Mouse (Mus musculus) heart, embryonic 16.5 days (tissue): ENCODE results near the gene Itpr1. TPM values are rescaled to one million over a fixed set of nuclear protein-coding genes. Genes with fewer than 3 reads are reported as not detected.

Source experiments
- ATAC-seq: fragments of 200-750 bp; cut with Nextera tagmentation; replicated peaks from 2 replicates; pipeline ENCODE4 v1.8.0; 2017; ENCODE audit warnings: moderate number of reproducible peaks; ENCODE audit not compliant: insufficient read depth, low FRiP score; ENCODE audit errors: extremely low read depth
- H3K27ac ChIP-seq: fragments of 300-500 bp; sonication (generic); 2 replicates; pipeline ENCODE4 v1.5.1; 2014; ENCODE audit warnings: mild to moderate bottlenecking, low read length, control low read depth, moderate library complexity
- H3K27me3 ChIP-seq: fragments of 300-500 bp; sonication (generic); 2 replicates; pipeline ENCODE4 v1.6.1; 2014; ENCODE audit warnings: low read length, mixed read lengths; ENCODE audit not compliant: control insufficient read depth, insufficient read depth
- H3K36me3 ChIP-seq: fragments of 300-500 bp; sonication (generic); 2 replicates; pipeline ENCODE4 v1.6.1; 2014; ENCODE audit not compliant: control insufficient read depth, insufficient read depth
- H3K4me1 ChIP-seq: fragments of 300-500 bp; sonication (generic); 2 replicates; pipeline ENCODE4 v1.6.1; 2014; ENCODE audit warnings: low read length, mixed read lengths; ENCODE audit not compliant: control insufficient read depth, insufficient read depth
- H3K4me2 ChIP-seq: fragments of 300-500 bp; sonication (generic); 2 replicates; pipeline ENCODE4 v1.6.1; 2014; ENCODE audit warnings: low read depth, mild to moderate bottlenecking, control low read depth, low read length
- H3K4me3 ChIP-seq: fragments of 300-500 bp; sonication (generic); 2 replicates; pipeline ENCODE4 v1.5.1; 2014; ENCODE audit warnings: mild to moderate bottlenecking, control low read depth, low read length
- H3K9ac ChIP-seq: fragments of 300-500 bp; sonication (generic); 2 replicates; pipeline ENCODE4 v1.6.1; 2014; ENCODE audit warnings: low read length, control low read depth
- H3K9me3 ChIP-seq: fragments of 300-500 bp; sonication (generic); replicated peaks from 2 replicates; pipeline ENCODE4 v1.6.1; 2016; ENCODE audit warnings: low read length; ENCODE audit not compliant: control insufficient read depth
- WGBS: fragments of 180-500 bp; shearing (Covaris S2); extraction: QIAGEN DNeasy Blood & Tissue Kit; methylation state at CpG from one replicate; pipeline ENCODE4 v1.1.7; 2014; 5-methylcytosine and 5-hydroxymethylcytosine counted together
- polyA plus RNA-seq: library from polyadenylated mRNA; unstranded; fragments of >200 nt; fragmentation: Nextera tagmentation; extraction: Ambion mirVana; gene quantifications from 2 replicates; pipeline ENCODE4 v1.2.1, GENCODE M21; 2015

The Itpr1 gene
- polyA plus RNA-seq, 1 experiment from 2014 or later, result 10.8 TPM

DNA sequence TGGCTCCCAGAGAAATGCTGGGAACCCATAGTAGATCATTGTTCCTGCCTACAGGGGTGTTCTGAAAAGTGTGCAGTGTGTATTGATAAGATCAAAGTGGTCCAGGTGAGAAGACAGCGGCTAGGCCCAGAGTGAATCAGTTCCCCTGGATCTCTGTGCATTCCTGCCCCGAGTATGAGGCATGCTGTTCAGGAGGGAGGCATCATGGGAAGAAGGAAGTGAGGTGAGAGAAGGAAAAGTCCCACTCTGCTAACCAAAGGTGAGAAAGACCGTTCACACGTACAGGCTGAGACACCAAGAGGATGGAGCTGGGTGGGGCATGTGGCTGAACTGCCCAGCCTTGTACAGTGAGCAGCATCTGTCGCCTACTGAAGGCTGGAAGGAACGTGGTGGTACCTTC, 327.5 kb downstream of the Itpr1 start:
- Histone ChIP-seq H3K9ac (no peak overlapping the region), H3K36me3 (peaks cover 4% of the 10 kb centered on the region; the same call in 1 of the 2 replicates), H3K4me1 (peaks cover 25% of the 10 kb centered on the region), H3K27me3 (no peaks in the 10 kb centered on the region), H3K27ac (no peak overlapping the region), H3K9me3 (no peaks in the 10 kb centered on the region), H3K4me3 (no peak overlapping the region), H3K4me2 (no peak overlapping the region)
- no peak for ATAC-seq
- 91% methylated on average over 6 of the region's 6 CpGs for WGBS

GRCm38 (mm10) chr6:108544917-108545316, 332.0 kb downstream of the Itpr1 start:
- H3K4me1 ChIP-seq, result peaks cover under 1% of the 10 kb centered on the region
- H3K4me2 ChIP-seq, result no peak overlapping the region
- no peaks in the 10 kb centered on the region for H3K27me3 ChIP-seq
- H3K9ac ChIP-seq, result no peak overlapping the region
- no peaks in the 10 kb centered on the region for H3K9me3 ChIP-seq
- ATAC-seq, result no peak
- 84% methylated on average over 7 of the region's 7 CpGs for WGBS
- H3K4me3 ChIP-seq, result no peak overlapping the region
- H3K27ac ChIP-seq, result no peak overlapping the region
- peaks cover 4% of the 10 kb centered on the region; the same call in 1 of the 2 replicates for H3K36me3 ChIP-seq

GRCm38 (mm10) chr6:108545464-108545863, 332.6 kb downstream of the Itpr1 start:
- H3K9me3 ChIP-seq, result no peaks in the 10 kb centered on the region
- H3K9ac ChIP-seq, result no peak overlapping the region
- 83% methylated on average over 5 of the region's 5 CpGs for WGBS
- H3K4me3 ChIP-seq, result no peak overlapping the region
- no peak overlapping the region for H3K4me2 ChIP-seq
- H3K27ac ChIP-seq, result no peak overlapping the region
- no peaks in the 10 kb centered on the region for H3K27me3 ChIP-seq
- no peak for ATAC-seq
- peaks cover 4% of the 10 kb centered on the region; the same call in 1 of the 2 replicates for H3K36me3 ChIP-seq
- H3K4me1 ChIP-seq, result no peaks in the 10 kb centered on the region

DNA sequence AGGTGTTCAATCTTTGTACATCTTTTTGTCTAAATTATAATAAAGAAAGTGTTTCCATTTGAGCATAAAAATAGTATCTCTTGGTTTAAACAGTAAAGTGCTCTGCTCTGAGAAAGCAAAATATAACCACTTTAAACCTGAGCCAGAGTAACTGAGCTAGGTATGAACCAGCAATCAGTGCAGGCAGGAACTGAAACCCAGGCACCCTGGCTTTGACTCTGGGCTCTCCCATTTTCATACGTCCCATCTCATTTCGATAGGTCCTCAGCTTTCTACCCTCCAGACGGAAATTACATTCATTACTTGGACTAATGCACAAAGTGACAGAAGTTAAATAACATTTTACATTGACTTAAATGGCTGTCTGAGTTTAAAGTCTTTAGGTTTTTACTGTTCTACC, 335.5 kb downstream of the Itpr1 start:
- H3K9ac ChIP-seq, result no peak overlapping the region

GRCm38 (mm10) chr6:108549495-108549935, 336.6 kb downstream of the Itpr1 start:
- 77% methylated on average over 6 of the region's 6 CpGs for WGBS
- no peak overlapping the region for H3K4me3 ChIP-seq
- H3K9ac ChIP-seq, result no peak overlapping the region
- H3K4me1 ChIP-seq, result no peaks in the 10 kb centered on the region
- no peaks in the 10 kb centered on the region for H3K27me3 ChIP-seq
- H3K4me2 ChIP-seq, result no peak overlapping the region
- no peak for ATAC-seq
- H3K9me3 ChIP-seq, result no peaks in the 10 kb centered on the region
- peaks cover 13% of the 10 kb centered on the region; the same call in 1 of the 2 replicates for H3K36me3 ChIP-seq
- no peak overlapping the region for H3K27ac ChIP-seq

More for the DNA sequence above, 335.5 kb downstream of the Itpr1 start:
- H3K36me3 ChIP-seq, result peaks cover 13% of the 10 kb centered on the region; the same call in 1 of the 2 replicates
- H3K27ac ChIP-seq, result no peak overlapping the region
- WGBS, result 85% methylated on average over 3 of the region's 3 CpGs
- H3K4me3 ChIP-seq, result no peak overlapping the region
- H3K4me2 ChIP-seq, result no peak overlapping the region
- no peaks in the 10 kb centered on the region for H3K27me3 ChIP-seq
- no peak for ATAC-seq
- no peaks in the 10 kb centered on the region for H3K4me1 ChIP-seq
- no peaks in the 10 kb centered on the region for H3K9me3 ChIP-seq

- Histone ChIP-seq H3K4me2 (no peak overlapping the region), H3K27me3 (no peaks in the 10 kb centered on the region), H3K4me1 (no peaks in the 10 kb centered on the region), H3K9ac (no peak overlapping the region), H3K27ac (no peak overlapping the region), H3K4me3 (no peak overlapping the region), H3K36me3 (peaks cover 13% of the 10 kb centered on the region; the same call in 1 of the 2 replicates), H3K9me3 (no peaks in the 10 kb centered on the region)
- no peak for ATAC-seq
- 89% methylated on average over 12 of the region's 12 CpGs for WGBS
Observed at GRCm38 (mm10) chr6:108551725-108552620, 339.1 kb downstream of the Itpr1 start.

DNA sequence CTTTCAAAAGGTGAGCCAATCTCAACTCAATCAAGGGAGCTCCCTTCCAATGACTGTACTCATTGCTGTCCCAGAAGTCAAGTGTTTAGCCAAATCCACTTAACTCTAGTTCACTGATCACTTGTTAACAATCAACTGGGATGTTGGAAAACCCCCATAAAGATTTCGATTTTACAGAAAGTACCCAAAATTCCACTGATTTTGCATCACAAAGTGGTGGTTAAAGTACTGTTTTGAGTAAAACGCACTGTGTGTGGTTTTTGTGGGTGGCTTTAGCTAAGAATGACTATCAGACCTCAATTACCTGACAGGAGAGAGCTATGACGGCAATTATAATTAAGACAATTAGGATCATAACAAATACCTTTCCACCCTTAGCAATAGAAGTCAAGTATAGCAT, 340.1 kb downstream of the Itpr1 start:
- peaks cover 13% of the 10 kb centered on the region; the same call in 1 of the 2 replicates for H3K36me3 ChIP-seq
- no peaks in the 10 kb centered on the region for H3K27me3 ChIP-seq
- no peak for ATAC-seq
- H3K4me3 ChIP-seq, result no peak overlapping the region
- H3K4me1 ChIP-seq, result no peaks in the 10 kb centered on the region
- H3K9me3 ChIP-seq, result no peaks in the 10 kb centered on the region
- 82% methylated on average over 3 of the region's 3 CpGs for WGBS
- no peak overlapping the region for H3K4me2 ChIP-seq
- H3K27ac ChIP-seq, result no peak overlapping the region
- H3K9ac ChIP-seq, result no peak overlapping the region

- Histone ChIP-seq H3K9me3 (no peaks in the 10 kb centered on the region), H3K27me3 (no peaks in the 10 kb centered on the region), H3K36me3 (peaks cover 13% of the 10 kb centered on the region; the same call in 1 of the 2 replicates), H3K4me2 (no peak overlapping the region), H3K4me3 (no peak overlapping the region), H3K27ac (no peak overlapping the region), H3K4me1 (no peaks in the 10 kb centered on the region), H3K9ac (no peak overlapping the region)
- ATAC-seq, result no peak
- 85% methylated on average over 4 of the region's 4 CpGs for WGBS
Observed at GRCm38 (mm10) chr6:108553536-108553935, 340.6 kb downstream of the Itpr1 start.

- Histone ChIP-seq H3K4me3 (no peak overlapping the region), H3K4me2 (no peak overlapping the region), H3K27me3 (no peaks in the 10 kb centered on the region), H3K27ac (no peak overlapping the region), H3K9me3 (no peaks in the 10 kb centered on the region), H3K36me3 (peaks cover 13% of the 10 kb centered on the region; the same call in 1 of the 2 replicates), H3K9ac (no peak overlapping the region), H3K4me1 (no peaks in the 10 kb centered on the region)
- WGBS, result 90% methylated on average over 4 of the region's 4 CpGs
- no peak for ATAC-seq
Observed at GRCm38 (mm10) chr6:108554389-108554788, 341.5 kb downstream of the Itpr1 start.
